Mouse (Mus musculus): ENCODE data around the gene Tpi1. TPM values are rescaled to one million over a fixed set of nuclear protein-coding genes. Genes with fewer than 3 reads are reported as not detected.

Gene Tpi1
- polyA plus RNA-seq, 1 experiment from 2014 or later, result 346 TPM

GRCm38 (mm10) chr6:124808358-124809012 is 5.6 kb downstream of the Tpi1 start, which contains the start of gene Spsb2:
Gene Spsb2, plus strand, starts transcription at chr6:124808661.
- peaks cover 20% of the 10 kb centered on the region for H3K36me3 ChIP-seq (replicated peaks; ENCODE audit: insufficient read depth, low read length)
- peak within 1 kb of the TSS; percentile 95 for H3K27ac ChIP-seq (ENCODE audit: low read depth)
- peak; percentile 53 for ATAC-seq
- H3K9me3 ChIP-seq (ENCODE audit: low read length), result no peaks in the 10 kb centered on the region
- H3K9ac ChIP-seq (replicated peaks), result peak within 1 kb of the TSS; percentile 83
- DNase-seq, result peak; percentile 81
- no peaks in the 10 kb centered on the region for H3K27me3 ChIP-seq (ENCODE audit: insufficient read depth, low read length)
- H3K4me2 ChIP-seq (ENCODE audit: low read depth, low read length), result peak within 1 kb of the TSS; percentile 98
- no peak for TF ChIP-seq EP300 (IDR thresholded peaks at IDR 0.05; ENCODE audit: low read depth)
- TF ChIP-seq CTCF (IDR thresholded peaks at IDR 0.05; ENCODE audit: low read depth), result no peak
- 4% methylated on average over 29 of the region's 29 CpGs for WGBS (ENCODE audit: insufficient replicate concordance)
- H3K4me3 ChIP-seq (ENCODE audit: low read depth, low read length), result peak within 1 kb of the TSS; percentile 88
- peaks cover 46% of the 10 kb centered on the region for H3K4me1 ChIP-seq (ENCODE audit: insufficient read depth)

- 54% methylated on average over 6 of the region's 6 CpGs for WGBS (ENCODE audit: insufficient replicate concordance)
- Histone ChIP-seq H3K36me3 (replicated peaks; ENCODE audit: insufficient read depth, low read length) (peaks cover 20% of the 10 kb centered on the region), H3K4me2 (ENCODE audit: low read depth, low read length) (peak overlapping the region; percentile 98), H3K27ac (ENCODE audit: low read depth) (peak overlapping the region; percentile 95), H3K4me1 (ENCODE audit: insufficient read depth) (peaks cover 43% of the 10 kb centered on the region), H3K9me3 (ENCODE audit: low read length) (no peaks in the 10 kb centered on the region), H3K9ac (replicated peaks) (peak overlapping the region; percentile 83; the same call in 1 of the 2 replicates), H3K4me3 (ENCODE audit: low read depth, low read length) (peak overlapping the region; percentile 88), H3K27me3 (ENCODE audit: insufficient read depth, low read length) (no peaks in the 10 kb centered on the region)
- no peak for TF ChIP-seq CTCF (IDR thresholded peaks at IDR 0.05; ENCODE audit: low read depth)
- TF ChIP-seq EP300 (IDR thresholded peaks at IDR 0.05; ENCODE audit: low read depth), result no peak
- no peak for DNase-seq
- no peak for ATAC-seq
Observed at GRCm38 (mm10) chr6:124807986-124808357, 6.1 kb downstream of the Tpi1 start.

GRCm38 (mm10) chr6:124807366-124807765 is 6.7 kb downstream of the Tpi1 start:
- 0 out of 2 replicates have a peak overlapping the region, but pooled peaks have one; percentile 16 for H3K27ac ChIP-seq (ENCODE audit: low read depth)

GRCm38 (mm10) chr6:124806446-124807140 is 7.5 kb downstream of the Tpi1 start:
- Histone ChIP-seq H3K9me3 (ENCODE audit: low read length) (no peaks in the 10 kb centered on the region), H3K4me1 (ENCODE audit: insufficient read depth) (peaks cover 34% of the 10 kb centered on the region), H3K4me2 (ENCODE audit: low read depth, low read length) (peak overlapping the region; percentile 73), H3K9ac (replicated peaks) (peak overlapping the region; percentile 1; the same call in 1 of the 2 replicates), H3K4me3 (ENCODE audit: low read depth, low read length) (peak overlapping the region; percentile 50), H3K36me3 (replicated peaks; ENCODE audit: insufficient read depth, low read length) (peaks cover 10% of the 10 kb centered on the region), H3K27ac (ENCODE audit: low read depth) (peak overlapping the region; percentile 79), H3K27me3 (ENCODE audit: insufficient read depth, low read length) (no peaks in the 10 kb centered on the region)
- ATAC-seq, result no peak
- DNase-seq, result no peak
- TF ChIP-seq CTCF (IDR thresholded peaks at IDR 0.05; ENCODE audit: low read depth) (no peak), EP300 (IDR thresholded peaks at IDR 0.05; ENCODE audit: low read depth) (no peak)
- 77% methylated on average over 7 of the region's 7 CpGs for WGBS (ENCODE audit: insufficient replicate concordance)

More at GRCm38 (mm10) chr6:124807366-124807765, 6.7 kb downstream of the Tpi1 start:
- peaks cover 40% of the 10 kb centered on the region for H3K4me1 ChIP-seq (ENCODE audit: insufficient read depth)
- no peak overlapping the region for H3K4me3 ChIP-seq (ENCODE audit: low read depth, low read length)
- 77% methylated on average over 4 of the region's 4 CpGs for WGBS (ENCODE audit: insufficient replicate concordance)
- DNase-seq (no peak), ATAC-seq (no peak)
- no peaks in the 10 kb centered on the region for H3K9me3 ChIP-seq (ENCODE audit: low read length)
- peaks cover 18% of the 10 kb centered on the region for H3K36me3 ChIP-seq (replicated peaks; ENCODE audit: insufficient read depth, low read length)
- no peak overlapping the region for H3K9ac ChIP-seq (replicated peaks)
- TF ChIP-seq CTCF (IDR thresholded peaks at IDR 0.05; ENCODE audit: low read depth), result no peak
- TF ChIP-seq EP300 (IDR thresholded peaks at IDR 0.05; ENCODE audit: low read depth), result no peak
- H3K4me2 ChIP-seq (ENCODE audit: low read depth, low read length), result no peak overlapping the region
- no peaks in the 10 kb centered on the region for H3K27me3 ChIP-seq (ENCODE audit: insufficient read depth, low read length)

- Histone ChIP-seq H3K4me3 (ENCODE audit: low read depth, low read length) (peak overlapping the region; percentile 50), H3K9me3 (ENCODE audit: low read length) (no peaks in the 10 kb centered on the region), H3K27ac (ENCODE audit: low read depth) (peak overlapping the region; percentile 79), H3K4me1 (ENCODE audit: insufficient read depth) (peaks cover 33% of the 10 kb centered on the region), H3K4me2 (ENCODE audit: low read depth, low read length) (peak overlapping the region; percentile 73), H3K9ac (replicated peaks) (peak overlapping the region; percentile 47), H3K36me3 (replicated peaks; ENCODE audit: insufficient read depth, low read length) (peaks cover 6% of the 10 kb centered on the region), H3K27me3 (ENCODE audit: insufficient read depth, low read length) (no peaks in the 10 kb centered on the region)
- peak; percentile 95 for DNase-seq
- ATAC-seq, result peak; percentile 76
- TF ChIP-seq CTCF (IDR thresholded peaks at IDR 0.05; ENCODE audit: low read depth) (peak; percentile 67), EP300 (IDR thresholded peaks at IDR 0.05; ENCODE audit: low read depth) (no peak; the same call in 1 of the 2 replicates)
- WGBS (ENCODE audit: insufficient replicate concordance), result 3% methylated on average over 34 of the region's 34 CpGs
Observed at GRCm38 (mm10) chr6:124805341-124806321, 8.5 kb downstream of the Tpi1 start.
